Mouse (Mus musculus) forebrain, embryonic 11.5 days (tissue): ENCODE data around the gene March8. TPM values are rescaled to one million over a fixed set of nuclear protein-coding genes. Genes with fewer than 3 reads are reported as not detected.

Experiments used
- ATAC-seq: fragments of 200-750 bp; cut with Nextera tagmentation; replicated peaks from 2 replicates; pipeline ENCODE4 v1.8.0; 2017; ENCODE audit warnings: moderate TSS enrichment; ENCODE audit not compliant: low FRiP score
- DNase-seq: peaks from one replicate; pipeline ENCODE4 v3.0.0-alpha.2; 2017; ENCODE audit warnings: low spot score
- H3K27ac ChIP-seq: fragments of 300-500 bp; sonication (generic); 2 replicates; pipeline ENCODE4 v1.5.1; 2014; ENCODE audit warnings: low read depth, low read length
- H3K27me3 ChIP-seq: fragments of 300-500 bp; sonication (generic); 2 replicates; pipeline ENCODE4 v1.6.1; 2014; ENCODE audit warnings: mild to moderate bottlenecking, low read length, mixed read lengths; ENCODE audit not compliant: control insufficient read depth, insufficient read depth
- H3K36me3 ChIP-seq: fragments of 300-500 bp; sonication (generic); 2 replicates; pipeline ENCODE4 v1.6.1; 2014; ENCODE audit warnings: mild to moderate bottlenecking, low read length, moderate library complexity, mixed read lengths; ENCODE audit not compliant: control insufficient read depth, insufficient read depth
- H3K4me1 ChIP-seq: fragments of 300-500 bp; sonication (generic); replicated peaks from 2 replicates; pipeline ENCODE4 v1.6.1; 2014; ENCODE audit warnings: low read length, mixed read lengths; ENCODE audit not compliant: control insufficient read depth, insufficient read depth
- H3K4me2 ChIP-seq: fragments of 300-500 bp; sonication (generic); 2 replicates; pipeline ENCODE4 v1.6.1; 2014; ENCODE audit warnings: low read depth, mild to moderate bottlenecking, low read length, moderate library complexity, mixed read lengths; ENCODE audit not compliant: severe bottlenecking
- H3K4me3 ChIP-seq: fragments of 300-500 bp; sonication (generic); 2 replicates; pipeline ENCODE4 v1.5.1; 2014; ENCODE audit warnings: low read depth, low read length
- H3K9ac ChIP-seq: fragments of 300-500 bp; sonication (generic); 2 replicates; pipeline ENCODE4 v1.6.1; 2014; ENCODE audit warnings: low read length
- H3K9me3 ChIP-seq: fragments of 300-500 bp; sonication (generic); 2 replicates; pipeline ENCODE4 v1.6.1; 2016; ENCODE audit warnings: low read length, mixed read lengths; ENCODE audit not compliant: control insufficient read depth
- WGBS: fragments of 180-500 bp; shearing (Covaris S2); extraction: QIAGEN DNeasy Blood & Tissue Kit; methylation state at CpG from one replicate; pipeline ENCODE4 v1.1.7; 2014; 5-methylcytosine and 5-hydroxymethylcytosine counted together
- polyA plus RNA-seq: library from polyadenylated mRNA; unstranded; fragments of >200 nt; fragmentation: Nextera tagmentation; extraction: Ambion mirVana; gene quantifications from 2 replicates; pipeline ENCODE4 v1.2.1, GENCODE M21; 2014

March8 gene
- polyA plus RNA-seq, 1 experiment from 2014 or later, result 35.8 TPM

DNA sequence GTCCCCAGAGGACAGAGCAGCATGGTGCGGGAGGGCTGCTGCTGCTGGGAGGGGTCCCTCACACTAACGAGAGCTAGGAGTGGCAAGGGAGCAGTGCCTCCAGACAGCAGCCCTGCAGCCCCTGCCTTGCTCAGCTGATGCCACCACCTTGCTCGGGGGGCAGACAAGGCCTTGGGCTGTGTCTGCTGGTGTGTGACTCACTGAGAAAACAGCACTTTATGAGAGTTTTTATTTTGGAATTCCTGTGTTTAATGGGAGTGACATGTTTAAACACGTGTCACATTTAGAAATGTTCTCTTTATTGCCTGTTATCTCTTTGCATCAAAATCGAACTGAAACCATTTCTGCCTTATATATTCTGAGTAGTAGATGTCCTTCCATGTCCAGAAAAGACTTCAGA lies 68.9 kb downstream of the March8 start:
- H3K4me1 ChIP-seq, result no peaks in the 10 kb centered on the region
- no peaks in the 10 kb centered on the region for H3K36me3 ChIP-seq
- ATAC-seq (no peak), DNase-seq (no peak)
- no peak overlapping the region for H3K9ac ChIP-seq
- no peaks in the 10 kb centered on the region for H3K27me3 ChIP-seq
- no peak overlapping the region for H3K27ac ChIP-seq
- no peak overlapping the region for H3K4me3 ChIP-seq
- 77% methylated on average over 5 of the region's 5 CpGs for WGBS
- H3K9me3 ChIP-seq, result no peaks in the 10 kb centered on the region
- H3K4me2 ChIP-seq, result no peak overlapping the region

DNA sequence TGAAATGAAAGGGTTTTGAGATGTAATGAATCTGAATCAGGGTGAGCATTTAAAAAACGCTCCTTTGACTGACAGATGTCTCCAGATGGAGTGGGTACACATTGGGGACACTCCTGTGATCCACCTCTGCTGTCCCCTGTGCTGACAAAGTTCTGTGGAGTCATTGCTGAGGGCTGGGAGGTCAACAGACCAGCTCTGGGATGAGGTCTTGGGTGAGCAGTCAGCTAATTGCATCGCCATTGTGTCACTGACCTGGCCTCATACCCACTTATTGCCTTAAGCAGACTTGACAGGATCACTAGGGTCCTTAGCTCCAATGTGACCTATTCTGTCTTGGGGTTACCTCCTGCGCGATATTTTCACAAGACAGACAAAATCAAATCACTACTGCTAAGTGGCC lies 69.4 kb downstream of the March8 start:
- Histone ChIP-seq H3K4me1 (no peaks in the 10 kb centered on the region), H3K27ac (no peak overlapping the region), H3K36me3 (no peaks in the 10 kb centered on the region), H3K4me2 (no peak overlapping the region), H3K9me3 (no peaks in the 10 kb centered on the region), H3K27me3 (no peaks in the 10 kb centered on the region), H3K9ac (no peak overlapping the region), H3K4me3 (no peak overlapping the region)
- 88% methylated on average over 4 of the region's 4 CpGs for WGBS
- no peak for ATAC-seq
- DNase-seq, result no peak

DNA sequence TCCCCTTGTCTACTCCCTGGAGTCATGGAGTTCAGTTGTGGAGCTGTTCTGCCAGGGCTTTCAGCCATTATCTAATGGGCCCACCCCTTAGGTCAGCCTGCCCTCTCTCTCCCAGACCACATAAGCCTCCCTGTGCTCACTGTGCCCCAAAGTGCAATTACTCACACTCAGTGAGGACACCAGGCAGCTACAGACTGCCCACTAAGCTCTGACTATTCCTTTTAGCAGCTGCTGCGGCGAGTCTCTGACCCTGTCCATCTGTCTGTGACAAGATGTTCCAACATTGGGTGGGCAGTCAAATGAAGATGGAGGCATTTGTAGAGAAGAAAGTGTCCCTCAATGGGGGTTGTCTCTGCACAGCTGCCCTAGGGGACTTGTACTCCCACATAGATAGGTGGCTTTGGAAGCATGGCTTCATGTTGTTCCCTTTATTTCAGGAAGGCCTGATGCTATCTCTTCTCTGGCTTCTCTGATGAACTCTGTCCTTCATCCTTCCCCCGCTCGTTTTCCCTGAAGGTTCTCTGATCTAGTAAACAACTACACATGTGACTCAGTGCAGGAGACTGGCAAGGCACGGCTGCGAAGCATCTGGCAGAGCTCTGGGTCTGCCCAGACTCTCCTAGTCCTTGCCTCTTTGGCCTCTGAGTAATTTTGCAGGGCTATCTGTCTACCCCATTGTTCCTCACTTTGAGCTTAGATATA lies 70.3 kb downstream of the March8 start:
- Histone ChIP-seq H3K9me3 (no peaks in the 10 kb centered on the region), H3K27ac (no peak overlapping the region), H3K4me2 (no peak overlapping the region), H3K36me3 (no peaks in the 10 kb centered on the region), H3K4me1 (no peaks in the 10 kb centered on the region), H3K4me3 (no peak overlapping the region), H3K27me3 (no peaks in the 10 kb centered on the region), H3K9ac (no peak overlapping the region)
- DNase-seq (no peak), ATAC-seq (no peak)
- WGBS, result 90% methylated on average over 6 of the region's 6 CpGs

DNA sequence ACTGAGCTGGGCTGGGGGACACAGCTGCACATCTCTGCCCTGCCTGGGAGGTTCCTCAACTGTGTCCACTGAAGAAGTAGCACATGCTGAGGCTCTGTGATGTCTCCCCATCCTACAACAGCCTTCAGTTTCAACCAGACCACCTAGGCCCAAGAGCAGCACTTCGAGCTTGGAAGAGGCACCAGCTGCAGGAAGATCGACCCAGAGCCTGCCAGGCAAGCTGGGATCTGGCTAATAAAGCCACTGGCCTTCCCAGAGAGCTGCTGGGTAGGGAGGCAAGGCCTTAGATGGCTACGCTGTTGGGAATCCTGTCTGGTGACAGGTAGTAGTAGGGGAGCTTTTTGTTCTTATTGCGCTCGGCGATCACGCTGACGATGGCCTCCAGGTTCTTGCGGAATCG lies 72.6 kb downstream of the March8 start:
- no peak overlapping the region for H3K9ac ChIP-seq
- H3K4me1 ChIP-seq, result no peaks in the 10 kb centered on the region
- no peaks in the 10 kb centered on the region for H3K36me3 ChIP-seq
- no peaks in the 10 kb centered on the region for H3K9me3 ChIP-seq
- no peaks in the 10 kb centered on the region for H3K27me3 ChIP-seq
- H3K4me2 ChIP-seq, result no peak overlapping the region
- ATAC-seq (no peak), DNase-seq (no peak)
- 94% methylated on average over 10 of the region's 10 CpGs for WGBS
- no peak overlapping the region for H3K4me3 ChIP-seq
- no peak overlapping the region for H3K27ac ChIP-seq

- no peaks in the 10 kb centered on the region for H3K36me3 ChIP-seq
- DNase-seq (no peak), ATAC-seq (no peak)
- no peak overlapping the region for H3K4me3 ChIP-seq
- H3K9ac ChIP-seq, result no peak overlapping the region
- no peaks in the 10 kb centered on the region for H3K4me1 ChIP-seq
- H3K4me2 ChIP-seq, result no peak overlapping the region
- H3K27me3 ChIP-seq, result no peaks in the 10 kb centered on the region
- H3K27ac ChIP-seq, result no peak overlapping the region
- 75% methylated on average over 3 of the region's 3 CpGs for WGBS
- H3K9me3 ChIP-seq, result no peaks in the 10 kb centered on the region
These were observed 73.9 kb downstream of the March8 start for GRCm38 (mm10) chr6:116411716-116412115.

DNA sequence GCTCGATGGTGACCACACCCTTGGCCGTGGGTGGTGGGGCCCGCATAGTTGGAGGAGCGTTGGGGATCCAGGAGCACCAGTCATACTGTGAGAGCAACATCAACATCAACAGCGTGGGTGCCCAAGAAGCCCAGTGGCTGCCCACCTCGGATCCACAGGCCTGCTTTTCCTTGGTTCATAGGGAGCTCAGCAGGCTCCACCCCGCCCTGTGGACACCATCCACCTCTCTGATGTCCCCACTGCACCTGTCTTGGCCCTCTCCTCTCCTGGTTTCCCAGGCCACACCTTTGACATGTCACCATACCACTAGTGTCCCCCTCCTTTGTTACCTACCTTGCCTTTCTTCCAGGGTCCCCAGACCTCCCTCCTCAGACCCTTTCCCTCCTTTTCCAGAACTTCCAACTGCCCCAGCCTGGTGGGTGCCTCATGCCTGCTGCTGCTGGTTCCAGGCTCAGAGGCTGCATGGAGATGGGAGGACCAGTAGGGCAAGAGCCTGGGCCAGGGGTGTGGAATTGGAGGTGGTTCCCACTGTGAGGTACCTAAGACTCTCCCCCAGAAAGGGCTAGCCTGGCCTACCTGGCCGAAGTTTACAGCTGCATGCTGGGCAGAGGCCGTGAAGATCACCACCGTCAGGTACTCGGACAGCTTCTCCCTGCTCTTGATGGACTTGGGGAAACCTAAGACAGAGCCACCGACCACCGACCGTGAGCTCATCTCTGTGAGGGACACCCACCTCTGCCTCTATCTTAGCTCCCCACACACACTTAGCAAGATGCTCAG lies 74.9 kb downstream of the March8 start:
- DNase-seq (no peak), ATAC-seq (no peak)
- no peaks in the 10 kb centered on the region for H3K27me3 ChIP-seq
- no peak overlapping the region for H3K27ac ChIP-seq
- H3K9ac ChIP-seq, result no peak overlapping the region
- no peaks in the 10 kb centered on the region for H3K4me1 ChIP-seq
- H3K4me2 ChIP-seq, result no peak overlapping the region
- 93% methylated on average over 14 of the region's 14 CpGs for WGBS
- no peaks in the 10 kb centered on the region for H3K36me3 ChIP-seq
- no peaks in the 10 kb centered on the region for H3K9me3 ChIP-seq
- H3K4me3 ChIP-seq, result no peak overlapping the region

DNA sequence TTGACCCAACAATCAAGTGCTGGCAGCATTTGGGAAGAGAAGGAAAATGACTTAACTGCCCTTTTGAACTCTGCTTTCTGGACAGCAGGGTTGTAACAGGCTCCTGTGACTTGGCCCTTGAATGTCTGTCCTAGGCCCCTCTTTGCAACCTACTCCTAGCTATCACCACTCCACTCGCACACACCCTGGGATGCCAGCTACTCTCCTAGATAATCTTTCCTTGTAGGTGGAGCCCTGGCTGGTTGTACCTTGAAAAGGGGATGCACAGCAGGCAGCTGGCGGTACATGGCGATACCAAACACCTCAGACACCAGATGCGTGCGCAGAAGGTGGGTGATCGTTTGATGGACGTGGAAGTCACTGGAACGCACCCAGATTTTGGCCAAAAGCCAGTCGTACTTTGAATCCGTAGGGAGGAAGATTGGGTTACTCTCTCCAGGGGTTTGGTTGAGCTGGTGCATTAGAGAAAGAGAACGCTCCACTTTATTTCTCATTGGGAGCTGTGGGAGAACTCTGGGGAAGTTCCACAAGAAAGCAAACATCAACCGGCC lies 77.4 kb downstream of the March8 start:
- Histone ChIP-seq H3K36me3 (no peaks in the 10 kb centered on the region), H3K27me3 (no peaks in the 10 kb centered on the region), H3K4me1 (no peaks in the 10 kb centered on the region), H3K4me2 (no peak overlapping the region), H3K4me3 (no peak overlapping the region), H3K9me3 (no peaks in the 10 kb centered on the region), H3K27ac (no peak overlapping the region), H3K9ac (no peak overlapping the region)
- WGBS, result 90% methylated on average over 12 of the region's 12 CpGs
- ATAC-seq, result no peak
- no peak for DNase-seq

- WGBS, result 95% methylated on average over 6 of the region's 6 CpGs
- Histone ChIP-seq H3K27me3 (no peaks in the 10 kb centered on the region), H3K36me3 (no peaks in the 10 kb centered on the region), H3K4me3 (no peak overlapping the region), H3K4me2 (no peak overlapping the region), H3K27ac (no peak overlapping the region), H3K9ac (no peak overlapping the region), H3K4me1 (no peaks in the 10 kb centered on the region), H3K9me3 (no peaks in the 10 kb centered on the region)
- no peak for DNase-seq
- ATAC-seq, result no peak
These were observed 78.3 kb downstream of the March8 start for GRCm38 (mm10) chr6:116416000-116416552.
